Mouse (Mus musculus) kidney, adult 2 months (tissue): Measurements from ENCODE around the gene Thoc5. TPM values are rescaled to one million over a fixed set of nuclear protein-coding genes. Genes with fewer than 3 reads are reported as not detected.

ENCODE experiments used
- DNase-seq: peaks from one replicate; pipeline ENCODE4 v3.0.0; 2021
- H3K27ac ChIP-seq: fragments of 200-500 bp; 2 replicates; pipeline ENCODE4 v1.5.1; 2012; ENCODE audit warnings: low read depth, low read length, control low read depth, inconsistent platforms; ENCODE audit not compliant: insufficient read depth
- H3K27me3 ChIP-seq: fragments of 200-500 bp; replicated peaks from 2 replicates; pipeline ENCODE4 v1.6.1; 2012; ENCODE audit warnings: mild to moderate bottlenecking, moderate library complexity, low read length, inconsistent platforms; ENCODE audit not compliant: control insufficient read depth, insufficient read depth
- H3K36me3 ChIP-seq: fragments of 200-500 bp; 2 replicates; pipeline ENCODE4 v1.6.1; 2012; ENCODE audit warnings: mild to moderate bottlenecking, moderate library complexity, low read length, inconsistent platforms; ENCODE audit not compliant: control insufficient read depth, insufficient read depth
- H3K4me1 ChIP-seq: fragments of 200-500 bp; 2 replicates; pipeline ENCODE4 v1.6.1; 2011; ENCODE audit warnings: low read length; ENCODE audit not compliant: control insufficient read depth, insufficient read depth
- H3K4me3 ChIP-seq: fragments of 200-500 bp; 2 replicates; pipeline ENCODE4 v1.5.1; 2011; ENCODE audit warnings: mild to moderate bottlenecking, low read depth, low read length, control low read depth; ENCODE audit not compliant: insufficient read depth
- CTCF ChIP-seq: fragments of 200-500 bp; conservative IDR thresholded peaks from 2 replicates; pipeline ENCODE4 v1.5.1; 2011; ENCODE audit warnings: low read depth, mild to moderate bottlenecking, control low read depth, low read length, moderate library complexity, mixed read lengths; ENCODE audit not compliant: insufficient read depth, insufficient read length
- POLR2A ChIP-seq: fragments of 200-500 bp; IDR thresholded peaks from one replicate; pipeline ENCODE4 v1.6.1; 2011; ENCODE audit warnings: low read depth, low read length, control low read depth
- whole genome bisulfite sequencing: fragments of 180-500 bp; shearing (Covaris S2); methylation state at CpG from one replicate; pipeline ENCODE4 v1.1.7; 2018; 5-methylcytosine and 5-hydroxymethylcytosine counted together
- polyA plus RNA-seq: library from polyadenylated mRNA; depleted of rRNA; stranded (reverse); fragments of >200 nt; gene quantifications from 2 replicates; pipeline ENCODE4 v1.2.3, GENCODE M21; 2012

Thoc5 gene
- polyA plus RNA-seq, 1 experiment: 17.7 TPM

GRCm38 (mm10) chr11:4860986-4861385, 34.1 kb upstream of the Thoc5 start:
- TF ChIP-seq POLR2A (no peak), CTCF (no peak)
- 72% methylated on average over 1 of the region's 1 CpGs for WGBS
- Histone ChIP-seq H3K27me3 (no peaks in the 10 kb centered on the region), H3K27ac (no peak overlapping the region), H3K36me3 (no peaks in the 10 kb centered on the region), H3K4me1 (no peaks in the 10 kb centered on the region), H3K4me3 (no peak overlapping the region)
- DNase-seq: no peak

GRCm38 (mm10) chr11:4861816-4862604, 33.1 kb upstream of the Thoc5 start:
- H3K27ac ChIP-seq: no peak overlapping the region
- no peaks in the 10 kb centered on the region for H3K27me3 ChIP-seq
- TF ChIP-seq CTCF (no peak), POLR2A (no peak)
- H3K36me3 ChIP-seq: no peaks in the 10 kb centered on the region
- DNase-seq: no peak
- H3K4me3 ChIP-seq: no peak overlapping the region
- 39% methylated on average over 11 of the region's 11 CpGs for WGBS
- H3K4me1 ChIP-seq: no peaks in the 10 kb centered on the region

GRCm38 (mm10) chr11:4862730-4863129, 32.4 kb upstream of the Thoc5 start:
- no peaks in the 10 kb centered on the region for H3K27me3 ChIP-seq
- no peak overlapping the region for H3K27ac ChIP-seq
- H3K36me3 ChIP-seq: no peaks in the 10 kb centered on the region
- no peaks in the 10 kb centered on the region for H3K4me1 ChIP-seq
- no peak overlapping the region for H3K4me3 ChIP-seq
- TF ChIP-seq POLR2A (no peak), CTCF (no peak)
- WGBS: 98% methylated on average over 1 of the region's 1 CpGs
- no peak for DNase-seq

GRCm38 (mm10) chr11:4865645-4866251, 29.4 kb upstream of the Thoc5 start:
- Histone ChIP-seq H3K27me3 (no peaks in the 10 kb centered on the region), H3K27ac (no peak overlapping the region), H3K36me3 (no peaks in the 10 kb centered on the region), H3K4me3 (no peak overlapping the region), H3K4me1 (no peaks in the 10 kb centered on the region)
- 43% methylated on average over 10 of the region's 10 CpGs for WGBS
- TF ChIP-seq CTCF (peak; percentile 51), POLR2A (no peak)
- peak; percentile 79 for DNase-seq

GRCm38 (mm10) chr11:4873755-4874475, 21.2 kb upstream of the Thoc5 start, which contains the start of gene Nipsnap1:
Gene Nipsnap1 (plus strand): TSS chr11:4873951.
- TF ChIP-seq CTCF (no peak), POLR2A (no peak)
- H3K27ac ChIP-seq: peak within 1 kb of the TSS; percentile 83
- WGBS: under 1% methylated on average over 30 of the region's 30 CpGs
- H3K27me3 ChIP-seq: no peaks in the 10 kb centered on the region
- H3K4me3 ChIP-seq: peak within 1 kb of the TSS; percentile 75
- H3K36me3 ChIP-seq: no peaks in the 10 kb centered on the region
- peak; percentile 90 for DNase-seq
- peaks cover 8% of the 10 kb centered on the region; the same call in 1 of the 2 replicates for H3K4me1 ChIP-seq

GRCm38 (mm10) chr11:4874551-4874950, 20.6 kb upstream of the Thoc5 start:
- peak; percentile 89 for DNase-seq
- Histone ChIP-seq H3K36me3 (no peaks in the 10 kb centered on the region), H3K4me1 (peaks cover 8% of the 10 kb centered on the region; the same call in 1 of the 2 replicates), H3K27me3 (no peaks in the 10 kb centered on the region), H3K27ac (peak overlapping the region; percentile 83), H3K4me3 (peak overlapping the region; percentile 75)
- 5% methylated on average over 10 of the region's 10 CpGs for WGBS
- TF ChIP-seq POLR2A: peak; percentile 58
- TF ChIP-seq CTCF: no peak
